Mouse (Mus musculus) hindbrain, postnatal 0 days (tissue): ENCODE data around the gene Notch3. TPM values are rescaled to one million over a fixed set of nuclear protein-coding genes. Genes with fewer than 3 reads are reported as not detected.
A peak's percentile ranks its signal among the peaks of the same experiment; 100 is the strongest.

ENCODE experiments used
- ATAC-seq: fragments of 200-750 bp; cut with Nextera tagmentation; 2 replicates; pipeline ENCODE4 v1.8.0; 2017; ENCODE audit warnings: mild to moderate bottlenecking, moderate TSS enrichment, moderate library complexity
- DNase-seq: peaks from one replicate; pipeline ENCODE4 v3.0.0-alpha.2; 2015; ENCODE audit warnings: low spot score
- H3K27ac ChIP-seq: fragments of 300-500 bp; sonication (generic); 2 replicates; pipeline ENCODE4 v1.5.1; 2014; ENCODE audit warnings: mild to moderate bottlenecking
- H3K27me3 ChIP-seq: fragments of 300-500 bp; sonication (generic); 2 replicates; pipeline ENCODE4 v1.6.1; 2014; ENCODE audit warnings: low read length, mixed read lengths; ENCODE audit not compliant: insufficient read depth
- H3K36me3 ChIP-seq: fragments of 300-500 bp; sonication (generic); 2 replicates; pipeline ENCODE4 v1.6.1; 2014; ENCODE audit warnings: low read length, mixed read lengths; ENCODE audit not compliant: insufficient read depth
- H3K4me1 ChIP-seq: fragments of 300-500 bp; sonication (generic); 2 replicates; pipeline ENCODE4 v1.6.1; 2014; ENCODE audit warnings: antibody characterized with exemption, low read length, mixed read lengths; ENCODE audit not compliant: insufficient read depth
- H3K4me2 ChIP-seq: fragments of 300-500 bp; sonication (generic); 2 replicates; pipeline ENCODE4 v1.6.1; 2014; ENCODE audit warnings: low read depth, mild to moderate bottlenecking, low read length, moderate library complexity, mixed read lengths
- H3K4me3 ChIP-seq: fragments of 300-500 bp; sonication (generic); 2 replicates; pipeline ENCODE4 v1.5.1; 2014; ENCODE audit warnings: low read length
- H3K9ac ChIP-seq: fragments of 300-500 bp; sonication (generic); replicated peaks from 2 replicates; pipeline ENCODE4 v1.6.1; 2014; ENCODE audit warnings: mild to moderate bottlenecking, low read length, moderate library complexity, mixed read lengths
- H3K9me3 ChIP-seq: fragments of 300-500 bp; sonication (generic); 2 replicates; pipeline ENCODE4 v1.6.1; 2016; ENCODE audit warnings: low read length, mixed read lengths
- CTCF ChIP-seq: IDR thresholded peaks from 2 replicates; pipeline ENCODE4 v1.5.1; 2016; ENCODE audit warnings: antibody characterized with exemption, control low read depth, low read depth
- whole genome bisulfite sequencing: fragments of 180-500 bp; shearing (Covaris S2); extraction: QIAGEN DNeasy Blood & Tissue Kit; methylation state at CpG from one replicate; pipeline ENCODE4 v1.1.7; 2014; 5-methylcytosine and 5-hydroxymethylcytosine counted together
- polyA plus RNA-seq: library from polyadenylated mRNA; unstranded; fragments of >200 nt; fragmentation: Nextera tagmentation; extraction: Ambion mirVana; gene quantifications from 2 replicates; pipeline ENCODE4 v1.2.1, GENCODE M21; 2015
- total RNA-seq: library from RNA; depleted of rRNA; stranded (reverse); fragments of >200 nt; gene quantifications from 2 replicates; pipeline ENCODE4 v1.2.3, GENCODE M21; 2014

Gene Notch3
- total and polyA plus RNA-seq, 2 experiments from 2014 or later, result 6.5 to 56.3 TPM

GRCm38 (mm10) chr17:32169518-32170225 is 3.0 kb upstream of the Notch3 start:
- no peak for DNase-seq
- no peaks in the 10 kb centered on the region for H3K4me1 ChIP-seq
- no peak overlapping the region for H3K9ac ChIP-seq
- no peaks in the 10 kb centered on the region for H3K9me3 ChIP-seq
- no peaks in the 10 kb centered on the region for H3K36me3 ChIP-seq
- H3K4me3 ChIP-seq, result no peak overlapping the region
- no peaks in the 10 kb centered on the region for H3K27me3 ChIP-seq
- no peak for TF ChIP-seq CTCF
- 75% methylated on average over 4 of the region's 4 CpGs for whole genome bisulfite sequencing
- no peak overlapping the region for H3K27ac ChIP-seq
- no peak for ATAC-seq
- H3K4me2 ChIP-seq, result no peak overlapping the region

- under 1% methylated on average over 17 of the region's 43 CpGs for WGBS
- Histone ChIP-seq H3K4me2 (peak overlapping the region; percentile 83), H3K27me3 (no peaks in the 10 kb centered on the region), H3K9ac (peak overlapping the region; percentile 62), H3K36me3 (no peaks in the 10 kb centered on the region), H3K9me3 (no peaks in the 10 kb centered on the region), H3K4me1 (no peaks in the 10 kb centered on the region), H3K4me3 (peak overlapping the region; percentile 45), H3K27ac (peak overlapping the region; percentile 75)
- peak; percentile 88 for DNase-seq
- peak; percentile 74 for ATAC-seq
- TF ChIP-seq CTCF, result no peak
Measured at GRCm38 (mm10) chr17:32165803-32166595, 653 bp downstream of the Notch3 start.

GRCm38 (mm10) chr17:32165266-32165802 is 1.3 kb downstream of the Notch3 start:
- Histone ChIP-seq H3K36me3 (no peaks in the 10 kb centered on the region), H3K27ac (peak overlapping the region; percentile 75), H3K4me3 (peak overlapping the region; percentile 45), H3K4me2 (peak overlapping the region; percentile 83), H3K27me3 (no peaks in the 10 kb centered on the region), H3K4me1 (no peaks in the 10 kb centered on the region), H3K9me3 (no peaks in the 10 kb centered on the region), H3K9ac (peak overlapping the region; percentile 62)
- 5% methylated on average over 9 of the region's 9 CpGs for WGBS
- peak; percentile 62 for ATAC-seq
- no peak for TF ChIP-seq CTCF
- peak; percentile 43 for DNase-seq

DNA sequence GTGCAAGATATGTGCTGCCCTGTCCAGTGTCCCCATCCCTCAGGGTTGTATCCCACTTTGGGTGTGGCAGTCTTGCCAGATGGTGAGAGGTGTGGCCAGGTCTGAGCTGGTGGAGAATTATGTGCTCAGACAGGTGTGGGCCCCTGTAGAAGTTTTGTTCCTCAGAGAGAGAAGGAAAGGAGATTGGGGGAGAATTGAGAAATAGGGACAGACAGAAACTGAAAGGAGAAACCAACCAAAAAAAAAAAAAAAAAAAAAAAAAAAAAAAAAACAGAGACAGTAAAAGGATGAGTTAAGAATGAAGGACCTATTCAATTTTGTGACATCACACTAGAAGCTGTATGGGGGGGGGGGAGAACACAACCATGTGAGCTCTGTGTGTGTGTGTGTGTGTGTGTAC is 1.9 kb downstream of the Notch3 start:
- Histone ChIP-seq H3K9me3 (no peaks in the 10 kb centered on the region), H3K27me3 (no peaks in the 10 kb centered on the region), H3K27ac (no peak overlapping the region; the same call in 1 of the 2 replicates), H3K4me2 (no peak overlapping the region), H3K4me3 (no peak overlapping the region), H3K9ac (no peak overlapping the region), H3K36me3 (no peaks in the 10 kb centered on the region), H3K4me1 (no peaks in the 10 kb centered on the region)
- ATAC-seq, result no peak
- DNase-seq, result no peak
- no peak for TF ChIP-seq CTCF

GRCm38 (mm10) chr17:32163910-32164650 is 2.6 kb downstream of the Notch3 start:
- Histone ChIP-seq H3K4me1 (no peaks in the 10 kb centered on the region), H3K9me3 (no peaks in the 10 kb centered on the region), H3K4me2 (no peak overlapping the region), H3K9ac (no peak overlapping the region), H3K36me3 (no peaks in the 10 kb centered on the region), H3K27me3 (no peaks in the 10 kb centered on the region), H3K27ac (peak overlapping the region; percentile 49), H3K4me3 (no peak overlapping the region)
- WGBS, result 43% methylated on average over 6 of the region's 6 CpGs
- TF ChIP-seq CTCF, result no peak
- DNase-seq (peak; percentile 58), ATAC-seq (no peak)

GRCm38 (mm10) chr17:32162112-32162850 is 4.4 kb downstream of the Notch3 start:
- Histone ChIP-seq H3K9ac (peak overlapping the region; percentile 61), H3K4me2 (peak overlapping the region; percentile 84), H3K36me3 (no peaks in the 10 kb centered on the region), H3K27ac (peak overlapping the region; percentile 65; the same call in 1 of the 2 replicates), H3K27me3 (no peaks in the 10 kb centered on the region), H3K9me3 (no peaks in the 10 kb centered on the region), H3K4me1 (no peaks in the 10 kb centered on the region), H3K4me3 (peak overlapping the region; percentile 55)
- peak; percentile 85 for DNase-seq
- peak; percentile 82 for TF ChIP-seq CTCF
- 2% methylated on average over 58 of the region's 58 CpGs for WGBS
- ATAC-seq, result peak; percentile 67
